Mouse (Mus musculus) MEL (cell line): ENCODE data around the gene Adprhl1. TPM values are rescaled to one million over a fixed set of nuclear protein-coding genes. Genes with fewer than 3 reads are reported as not detected.

Experiments
- DNase-seq: peaks from one replicate; pipeline ENCODE4 v3.0.0; 2011; ENCODE audit warnings: low read depth, low spot score
- H3K27ac ChIP-seq: 2 replicates; pipeline ENCODE4 v1.5.1; 2012; ENCODE audit warnings: low read depth, mild to moderate bottlenecking, control low read depth, low read length, moderate library complexity; ENCODE audit not compliant: control insufficient read depth
- H3K27me3 ChIP-seq, 2 experiments: fragments of 150-350 bp in 1 of 2; sonication (generic) in 1 of 2; 2 replicates each; pipeline ENCODE4 v1.6.1; 2012; ENCODE audit warnings: low read length in 2 of 2, mild to moderate bottlenecking in 2 of 2, improper control_type of control experiment in 1 of 2, moderate library complexity in 1 of 2; ENCODE audit not compliant: insufficient read depth in 2 of 2, control insufficient read depth in 1 of 2
- H3K36me3 ChIP-seq, 2 experiments: 2 replicates each; pipeline ENCODE4 v1.6.1; 2012 to 2014; ENCODE audit warnings: low read length in 2 of 2, improper control_type of control experiment in 1 of 2, inconsistent platforms in 1 of 2, mild to moderate bottlenecking in 1 of 2; ENCODE audit not compliant: insufficient read depth in 2 of 2, control insufficient read depth in 1 of 2
- H3K4me1 ChIP-seq, 2 experiments: fragments of 150-350 bp in 1 of 2; sonication (generic) in 1 of 2; 2 replicates each; pipeline ENCODE4 v1.6.1; 2012; ENCODE audit warnings: low read length in 2 of 2, improper control_type of control experiment in 1 of 2, mild to moderate bottlenecking in 1 of 2; ENCODE audit not compliant: insufficient read depth in 2 of 2, control insufficient read depth in 1 of 2
- H3K4me3 ChIP-seq, 2 experiments: fragments of 150-350 bp in 1 of 2; sonication (generic) in 1 of 2; 2 replicates each; pipeline ENCODE4 v1.5.1; 2012; ENCODE audit warnings: low read depth in 2 of 2, low read length in 2 of 2, mild to moderate bottlenecking in 2 of 2, moderate library complexity in 2 of 2, control low read depth in 1 of 2, improper control_type of control experiment in 1 of 2; ENCODE audit not compliant: control insufficient read depth in 1 of 2, insufficient read depth in 1 of 2
- H3K79me2 ChIP-seq: 2 replicates; pipeline ENCODE4 v1.6.1; 2012; ENCODE audit warnings: mild to moderate bottlenecking, low read length, moderate library complexity; ENCODE audit not compliant: control insufficient read depth, poor library complexity, insufficient read depth
- H3K9ac ChIP-seq: 2 replicates; pipeline ENCODE4 v1.6.1; 2012; ENCODE audit warnings: low read depth, mild to moderate bottlenecking, control low read depth, low read length, moderate library complexity; ENCODE audit not compliant: control insufficient read depth, poor library complexity, severe bottlenecking
- H3K9me3 ChIP-seq: fragments of 150-350 bp; sonication (generic); replicated peaks from 2 replicates; pipeline ENCODE4 v1.6.1; 2012; ENCODE audit warnings: mild to moderate bottlenecking, low read length, improper control_type of control experiment, moderate library complexity; ENCODE audit not compliant: insufficient read depth
- BHLHE40 ChIP-seq: IDR thresholded peaks from 2 replicates; pipeline ENCODE4 v1.6.1; 2012; ENCODE audit warnings: low read depth, mild to moderate bottlenecking, inconsistent platforms, low read length, improper control_type of control experiment, borderline replicate concordance
- CHD1 ChIP-seq: IDR thresholded peaks from 2 replicates; pipeline ENCODE4 v1.6.1; 2012; ENCODE audit warnings: low read depth, mild to moderate bottlenecking, inconsistent platforms, low read length, improper control_type of control experiment
- CHD2 ChIP-seq: IDR thresholded peaks from 2 replicates; pipeline ENCODE4 v1.6.1; 2011; ENCODE audit warnings: low read length, improper control_type of control experiment
- CTCF ChIP-seq, 3 experiments: IDR thresholded peaks in 2 of 3; conservative IDR thresholded peaks in 1 of 3; 2 replicates each; pipeline ENCODE4 v1.5.1; 2011 to 2012; ENCODE audit warnings: low read length in 3 of 3, low read depth in 2 of 3, mild to moderate bottlenecking in 2 of 3, improper control_type of control experiment in 1 of 3, inconsistent platforms in 1 of 3, mixed read lengths in 1 of 3, moderate library complexity in 1 of 3; ENCODE audit not compliant: control insufficient read depth in 1 of 3, insufficient read depth in 1 of 3, poor library complexity in 1 of 3, severe bottlenecking in 1 of 3
- E2F4 ChIP-seq: IDR thresholded peaks from 2 replicates; pipeline ENCODE4 v1.6.1; 2011; ENCODE audit warnings: low read depth, low read length, improper control_type of control experiment, borderline replicate concordance
- ELF1 ChIP-seq: IDR thresholded peaks from 2 replicates; pipeline ENCODE4 v1.6.1; 2014; ENCODE audit warnings: low read depth, mild to moderate bottlenecking, inconsistent platforms, low read length, improper control_type of control experiment, moderate library complexity
- EP300 ChIP-seq, 2 experiments: IDR thresholded peaks; 2 replicates each; pipeline ENCODE4 v1.6.1; 2011; ENCODE audit warnings: improper control_type of control experiment in 2 of 2, low read length in 2 of 2, low read depth in 1 of 2, mild to moderate bottlenecking in 1 of 2
- ETS1 ChIP-seq: IDR thresholded peaks from 2 replicates; pipeline ENCODE4 v1.6.1; 2012; ENCODE audit warnings: low read depth, mild to moderate bottlenecking, inconsistent platforms, low read length, improper control_type of control experiment, moderate library complexity
- GABPA ChIP-seq: IDR thresholded peaks from 2 replicates; pipeline ENCODE4 v1.6.1; 2012; ENCODE audit warnings: low read depth, mild to moderate bottlenecking, inconsistent platforms, low read length, improper control_type of control experiment, moderate library complexity
- GATA1 ChIP-seq: IDR thresholded peaks from 2 replicates; pipeline ENCODE4 v1.6.1; 2011; ENCODE audit warnings: low read depth, low read length, improper control_type of control experiment
- HCFC1 ChIP-seq: IDR thresholded peaks from 2 replicates; pipeline ENCODE4 v1.6.1; 2012; ENCODE audit warnings: low read depth, mild to moderate bottlenecking, inconsistent platforms, low read length, improper control_type of control experiment, moderate library complexity
- JUND ChIP-seq: IDR thresholded peaks from 2 replicates; pipeline ENCODE4 v1.6.1; 2011; ENCODE audit warnings: low read depth, mild to moderate bottlenecking, improper control_type of control experiment, low read length
- KAT2A ChIP-seq: conservative IDR thresholded peaks from 2 replicates; pipeline ENCODE4 v1.6.1; 2012; ENCODE audit warnings: low read depth, low read length, improper control_type of control experiment, inconsistent platforms
- MAFK ChIP-seq: IDR thresholded peaks from 2 replicates; pipeline ENCODE4 v1.6.1; 2011; ENCODE audit warnings: low read depth, mild to moderate bottlenecking, low read length, improper control_type of control experiment, borderline replicate concordance
- MAX ChIP-seq: IDR thresholded peaks from 2 replicates; pipeline ENCODE4 v1.6.1; 2011; ENCODE audit warnings: low read length, improper control_type of control experiment
- MEF2A ChIP-seq: IDR thresholded peaks from 2 replicates; pipeline ENCODE4 v1.6.1; 2014; ENCODE audit warnings: low read depth, mild to moderate bottlenecking, inconsistent platforms, low read length, improper control_type of control experiment; ENCODE audit not compliant: poor library complexity, insufficient replicate concordance, severe bottlenecking; ENCODE audit errors: extremely low read depth
- MXI1 ChIP-seq: IDR thresholded peaks from 2 replicates; pipeline ENCODE4 v1.6.1; 2011; ENCODE audit warnings: mild to moderate bottlenecking, low read depth, low read length, improper control_type of control experiment
- MYB ChIP-seq: IDR thresholded peaks from 2 replicates; pipeline ENCODE4 v1.6.1; 2011; ENCODE audit warnings: mild to moderate bottlenecking, low read depth, low read length, improper control_type of control experiment
- MYC ChIP-seq: IDR thresholded peaks from 2 replicates; pipeline ENCODE4 v1.6.1; 2011; ENCODE audit warnings: low read depth, mild to moderate bottlenecking, low read length, improper control_type of control experiment, moderate library complexity
- NELFE ChIP-seq: IDR thresholded peaks from 2 replicates; pipeline ENCODE4 v1.6.1; 2011; ENCODE audit warnings: low read depth, low read length, improper control_type of control experiment
- NRF1 ChIP-seq: IDR thresholded peaks from 2 replicates; pipeline ENCODE4 v1.6.1; 2014; ENCODE audit warnings: low read depth, mild to moderate bottlenecking, inconsistent platforms, low read length, improper control_type of control experiment, moderate library complexity; ENCODE audit not compliant: poor library complexity, insufficient read depth, severe bottlenecking
- POLR2A ChIP-seq, 2 experiments: IDR thresholded peaks; 2 replicates each; pipeline ENCODE4 v1.6.1; 2011 to 2012; ENCODE audit warnings: low read length in 2 of 2, mild to moderate bottlenecking in 2 of 2, control low read depth in 1 of 2, improper control_type of control experiment in 1 of 2, low read depth in 1 of 2, moderate library complexity in 1 of 2; ENCODE audit not compliant: control insufficient read depth in 1 of 2, insufficient read depth in 1 of 2, poor library complexity in 1 of 2
- POLR2AphosphoS2 ChIP-seq: IDR thresholded peaks from 2 replicates; pipeline ENCODE4 v1.6.1; 2011; ENCODE audit warnings: low read length, improper control_type of control experiment
- POLR2AphosphoS5 ChIP-seq: IDR thresholded peaks from 2 replicates; pipeline ENCODE4 v1.6.1; 2012; ENCODE audit warnings: low read depth, borderline replicate concordance, mild to moderate bottlenecking, inconsistent platforms, low read length, moderate library complexity, mixed read lengths
- RAD21 ChIP-seq: IDR thresholded peaks from 2 replicates; pipeline ENCODE4 v1.6.1; 2011; ENCODE audit warnings: mild to moderate bottlenecking, low read depth, low read length, improper control_type of control experiment
- SIN3A ChIP-seq: IDR thresholded peaks from 2 replicates; pipeline ENCODE4 v1.6.1; 2012; ENCODE audit warnings: low read length, improper control_type of control experiment, inconsistent platforms
- SMC3 ChIP-seq: IDR thresholded peaks from 2 replicates; pipeline ENCODE4 v1.6.1; 2011; ENCODE audit warnings: low read depth, low read length, improper control_type of control experiment
- TAL1 ChIP-seq: IDR thresholded peaks from 2 replicates; pipeline ENCODE4 v1.6.1; 2012; ENCODE audit warnings: mild to moderate bottlenecking, inconsistent platforms, low read length, moderate library complexity, mixed read lengths
- TBP ChIP-seq: IDR thresholded peaks from 2 replicates; pipeline ENCODE4 v1.8.0; 2011; ENCODE audit warnings: low read depth, low read length, improper control_type of control experiment
- TCF12 ChIP-seq: IDR thresholded peaks from 2 replicates; pipeline ENCODE4 v1.6.1; 2014; ENCODE audit warnings: low read depth, mild to moderate bottlenecking, inconsistent platforms, low read length, improper control_type of control experiment, moderate library complexity
- UBTF ChIP-seq: IDR thresholded peaks from 2 replicates; pipeline ENCODE4 v1.6.1; 2012; ENCODE audit warnings: low read depth, mild to moderate bottlenecking, inconsistent platforms, low read length, improper control_type of control experiment, moderate library complexity, borderline replicate concordance; ENCODE audit not compliant: insufficient read depth
- USF1 ChIP-seq: IDR thresholded peaks from 2 replicates; pipeline ENCODE4 v1.6.1; 2014; ENCODE audit warnings: low read depth, mild to moderate bottlenecking, inconsistent platforms, low read length, improper control_type of control experiment, moderate library complexity
- USF2 ChIP-seq, 2 experiments: IDR thresholded peaks; 2 replicates each; pipeline ENCODE4 v1.6.1; 2011 to 2012; ENCODE audit warnings: improper control_type of control experiment in 2 of 2, low read length in 2 of 2, borderline replicate concordance in 1 of 2, inconsistent platforms in 1 of 2, low read depth in 1 of 2, mild to moderate bottlenecking in 1 of 2; ENCODE audit not compliant: insufficient read depth in 1 of 2
- ZC3H11A ChIP-seq: IDR thresholded peaks from 2 replicates; pipeline ENCODE4 v1.6.1; 2012; ENCODE audit warnings: low read depth, mild to moderate bottlenecking, inconsistent platforms, low read length, improper control_type of control experiment
- ZKSCAN1 ChIP-seq: IDR thresholded peaks from 2 replicates; pipeline ENCODE4 v1.6.1; 2012; ENCODE audit warnings: low read depth, mild to moderate bottlenecking, inconsistent platforms, low read length, improper control_type of control experiment, moderate library complexity
- ZMIZ1 ChIP-seq: IDR thresholded peaks from 2 replicates; pipeline ENCODE4 v1.6.1; 2012; ENCODE audit warnings: low read depth, mild to moderate bottlenecking, inconsistent platforms, low read length, improper control_type of control experiment, moderate library complexity
- ZNF384 ChIP-seq: IDR thresholded peaks from 2 replicates; pipeline ENCODE4 v1.6.1; 2012; ENCODE audit warnings: low read depth, mild to moderate bottlenecking, inconsistent platforms, low read length, improper control_type of control experiment
- polyA plus RNA-seq, 2 experiments: library from polyadenylated mRNA; stranded (reverse) in 1 of 2; unstranded in 1 of 2; fragments of >175 nt in 1 of 2; fragments of >200 nt in 1 of 2; gene quantifications; 2 replicates each; pipeline versions ENCODE4 v1.2.1 to v1.2.4; 2012; ENCODE audit warnings: low replicate concordance in 2 of 2, low read depth in 1 of 2; ENCODE audit not compliant: insufficient read length in 2 of 2, insufficient read depth in 1 of 2, missing spikeins in 1 of 2
- total RNA-seq: library from RNA; depleted of rRNA; stranded (reverse); fragments of 300-350 nt; gene quantifications from 2 replicates; pipeline ENCODE4 v1.2.3, GENCODE M21; 2012

The Adprhl1 gene
- total and polyA plus RNA-seq, 3 experiments = not detected

- no peaks in the 10 kb centered on the region for H3K9me3 ChIP-seq
- peaks cover 0 to 37% of the 10 kb centered on the region in 2 experiments; a peak in 2 of 4 replicates for H3K36me3 ChIP-seq
- H3K9ac ChIP-seq = peak overlapping the region; percentile 44
- peaks cover 19 to 46% of the 10 kb centered on the region in 2 experiments for H3K4me1 ChIP-seq
- H3K4me3 ChIP-seq = peak overlapping the region; percentile 23 to 96
- DNase-seq = peak; percentile 90
- H3K27me3 ChIP-seq = no peaks in the 10 kb centered on the region
- peak overlapping the region; percentile 92 for H3K27ac ChIP-seq
- H3K79me2 ChIP-seq = peaks cover 1% of the 10 kb centered on the region; the same call in 1 of the 2 replicates
- no peak for TF ChIP-seq MYB
- TF ChIP-seq BHLHE40 = peak; percentile 57; the same call in 1 of the 2 replicates
- TF ChIP-seq MYC = peak; percentile 50; the same call in 1 of the 2 replicates
- TF ChIP-seq NELFE = no peak
- TF ChIP-seq KAT2A = no peak
- no peak for TF ChIP-seq ZC3H11A
- TF ChIP-seq CHD2 = no peak; the same call in 1 of the 2 replicates
- 0 out of 2 replicates have a peak, but pooled peaks have one; percentile 23 for TF ChIP-seq POLR2AphosphoS2
- no peak for TF ChIP-seq POLR2AphosphoS5
- peak; percentile 49; the same call in 1 of the 2 replicates for TF ChIP-seq MXI1
- TF ChIP-seq TBP = peak; percentile 58
- no peak for TF ChIP-seq MAX
- no peak for TF ChIP-seq RAD21
- TF ChIP-seq EP300 (IDR thresholded peaks at IDR 0.05; ENCODE audit: low read depth in 1 of 2, low read length in 2 of 2) = peak; percentile 96 to 99
- no peak for TF ChIP-seq ZKSCAN1
- no peak; the same call in 1 of the 2 replicates for TF ChIP-seq MAFK
- TF ChIP-seq HCFC1 = 0 out of 2 replicates have a peak, but pooled peaks have one; percentile 15
- no peak for TF ChIP-seq JUND
- TF ChIP-seq TCF12 = peak; percentile 99
- TF ChIP-seq USF2 (IDR thresholded peaks at IDR 0.05; ENCODE audit: borderline replicate concordance in 1 of 2, insufficient read depth in 1 of 2, low read depth in 1 of 2, low read length in 2 of 2) = no peak
- no peak for TF ChIP-seq ZNF384
- peak in 1 of 2 experiments; percentile 32; a peak in 1 of 4 replicates for TF ChIP-seq POLR2A (IDR thresholded peaks at IDR 0.05; ENCODE audit: control insufficient read depth in 1 of 2, insufficient read depth in 1 of 2, low read depth in 1 of 2, low read length in 2 of 2, poor library complexity in 1 of 2)
- no peak for TF ChIP-seq NRF1
- TF ChIP-seq UBTF = no peak
- TF ChIP-seq TAL1 = peak; percentile 99
- no peak for TF ChIP-seq GABPA
- no peak for TF ChIP-seq CHD1
- no peak for TF ChIP-seq CTCF (IDR thresholded peaks at IDR 0.05 in 2 of 3, conservative IDR thresholded peaks at IDR 0.05 in 1 of 3; ENCODE audit: control insufficient read depth in 1 of 3, insufficient read depth in 1 of 3, low read depth in 2 of 3, low read length in 3 of 3, poor library complexity in 1 of 3, severe bottlenecking in 1 of 3)
- TF ChIP-seq SMC3 = no peak
- no peak for TF ChIP-seq ELF1
- no peak for TF ChIP-seq E2F4
- peak; percentile 92 for TF ChIP-seq SIN3A
- TF ChIP-seq GATA1 = peak; percentile 99
- TF ChIP-seq ETS1 = peak; percentile 92
- no peak for TF ChIP-seq USF1
- TF ChIP-seq ZMIZ1 = peak; percentile 53; the same call in 1 of the 2 replicates
- no peak for TF ChIP-seq MEF2A
Observed at GRCm38 (mm10) chr8:13202806-13203205, 51.2 kb downstream of the Adprhl1 start.
